Mouse (Mus musculus) hindbrain, embryonic 14.5 days (tissue): ENCODE data around the gene Myo5a. TPM values are rescaled to one million over a fixed set of nuclear protein-coding genes. Genes with fewer than 3 reads are reported as not detected.

Experiments
- ATAC-seq: fragments of 200-750 bp; cut with Nextera tagmentation; 2 replicates; pipeline ENCODE4 v1.8.0; 2017; ENCODE audit warnings: moderate number of reproducible peaks, mild to moderate bottlenecking, moderate TSS enrichment, moderate library complexity; ENCODE audit not compliant: low FRiP score
- DNase-seq: peaks from one replicate; pipeline ENCODE4 v3.0.0-alpha.2; 2015; ENCODE audit warnings: low spot score
- H3K27ac ChIP-seq: fragments of 300-500 bp; sonication (generic); 2 replicates; pipeline ENCODE4 v1.5.1; 2014; ENCODE audit warnings: mild to moderate bottlenecking, moderate library complexity
- H3K27me3 ChIP-seq: fragments of 300-500 bp; sonication (generic); 2 replicates; pipeline ENCODE4 v1.6.1; 2014; ENCODE audit warnings: mild to moderate bottlenecking, low read length, mixed read lengths; ENCODE audit not compliant: control insufficient read depth, insufficient read depth
- H3K36me3 ChIP-seq: fragments of 300-500 bp; sonication (generic); replicated peaks from 2 replicates; pipeline ENCODE4 v1.6.1; 2014; ENCODE audit not compliant: control insufficient read depth, insufficient read depth
- H3K4me1 ChIP-seq: fragments of 300-500 bp; sonication (generic); replicated peaks from 2 replicates; pipeline ENCODE4 v1.6.1; 2014; ENCODE audit warnings: antibody characterized with exemption, low read length, mixed read lengths; ENCODE audit not compliant: control insufficient read depth, insufficient read depth
- H3K4me2 ChIP-seq: fragments of 300-500 bp; sonication (generic); replicated peaks from 2 replicates; pipeline ENCODE4 v1.6.1; 2014; ENCODE audit warnings: mild to moderate bottlenecking, moderate library complexity
- H3K4me3 ChIP-seq: fragments of 300-500 bp; sonication (generic); replicated peaks from 2 replicates; pipeline ENCODE4 v1.5.1; 2014; ENCODE audit warnings: mild to moderate bottlenecking, low read length
- H3K9ac ChIP-seq: fragments of 300-500 bp; sonication (generic); 2 replicates; pipeline ENCODE4 v1.6.1; 2014
- H3K9me3 ChIP-seq: fragments of 300-500 bp; sonication (generic); 2 replicates; pipeline ENCODE4 v1.6.1; 2016; ENCODE audit warnings: low read length; ENCODE audit not compliant: control insufficient read depth
- WGBS: fragments of 180-500 bp; shearing (Covaris S2); extraction: QIAGEN DNeasy Blood & Tissue Kit; methylation state at CpG from one replicate; pipeline ENCODE4 v1.1.7; 2014; 5-methylcytosine and 5-hydroxymethylcytosine counted together
- polyA plus RNA-seq: library from polyadenylated mRNA; unstranded; fragments of >200 nt; fragmentation: Nextera tagmentation; extraction: Ambion mirVana; gene quantifications from 2 replicates; pipeline ENCODE4 v1.2.1, GENCODE M21; 2014

Gene Myo5a
- polyA plus RNA-seq, 1 experiment from 2014 or later, result 58.1 TPM

- no peak for ATAC-seq
- WGBS, result 89% methylated on average over 5 of the region's 5 CpGs
Measured at GRCm38 (mm10) chr9:75055046-75055445, 15.8 kb upstream of the Myo5a start.

DNA sequence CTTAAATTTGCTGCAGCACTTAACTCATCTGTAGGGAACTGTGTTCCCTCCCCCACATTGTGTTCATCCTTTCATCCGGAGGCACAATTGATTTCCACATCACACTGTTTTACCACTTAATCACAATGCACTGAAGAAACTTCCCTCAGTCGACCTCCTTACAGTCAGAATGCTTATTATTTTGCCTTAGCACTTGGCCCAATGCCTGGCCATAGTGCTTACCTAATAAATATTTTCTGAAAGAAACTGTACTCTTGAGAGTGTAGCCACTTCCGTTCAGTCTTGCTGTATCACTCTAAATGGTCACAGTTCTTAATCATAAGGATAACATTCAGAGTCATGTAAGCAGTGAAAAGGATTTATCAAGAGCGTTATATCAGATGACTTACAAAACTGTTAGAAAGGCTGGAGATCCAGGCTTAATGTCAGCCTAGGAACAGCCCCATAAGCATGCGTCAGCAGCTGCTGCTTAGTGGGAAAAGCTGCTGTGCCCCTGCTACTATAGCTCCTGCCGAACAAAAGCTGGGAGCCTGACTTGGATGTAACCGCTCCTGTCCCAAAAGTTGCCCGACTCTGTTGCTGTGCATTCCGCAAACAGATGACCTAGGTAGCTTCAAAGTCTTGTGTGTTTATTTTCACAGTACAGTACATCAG is 6.0 kb upstream of the Myo5a start:
- 0 out of 2 replicates have a peak, but pooled peaks cover under 1% of the 10 kb centered on the region for H3K36me3 ChIP-seq
- WGBS, result 78% methylated on average over 9 of the region's 9 CpGs
- H3K27ac ChIP-seq, result no peak overlapping the region
- no peaks in the 10 kb centered on the region for H3K9me3 ChIP-seq
- H3K4me1 ChIP-seq, result no peaks in the 10 kb centered on the region
- DNase-seq (no peak), ATAC-seq (no peak)
- H3K27me3 ChIP-seq, result no peaks in the 10 kb centered on the region
- no peak overlapping the region for H3K4me3 ChIP-seq
- no peak overlapping the region for H3K4me2 ChIP-seq
- H3K9ac ChIP-seq, result no peak overlapping the region

More at GRCm38 (mm10) chr9:75055046-75055445, 15.8 kb upstream of the Myo5a start:
- no peaks in the 10 kb centered on the region for H3K9me3 ChIP-seq
- H3K4me1 ChIP-seq, result no peaks in the 10 kb centered on the region
- H3K4me2 ChIP-seq, result no peak overlapping the region
- no peak overlapping the region for H3K27ac ChIP-seq
- no peaks in the 10 kb centered on the region for H3K27me3 ChIP-seq
- no peak for DNase-seq
- H3K4me3 ChIP-seq, result no peak overlapping the region
- no peak overlapping the region for H3K9ac ChIP-seq
- H3K36me3 ChIP-seq, result peaks cover 29% of the 10 kb centered on the region

DNA sequence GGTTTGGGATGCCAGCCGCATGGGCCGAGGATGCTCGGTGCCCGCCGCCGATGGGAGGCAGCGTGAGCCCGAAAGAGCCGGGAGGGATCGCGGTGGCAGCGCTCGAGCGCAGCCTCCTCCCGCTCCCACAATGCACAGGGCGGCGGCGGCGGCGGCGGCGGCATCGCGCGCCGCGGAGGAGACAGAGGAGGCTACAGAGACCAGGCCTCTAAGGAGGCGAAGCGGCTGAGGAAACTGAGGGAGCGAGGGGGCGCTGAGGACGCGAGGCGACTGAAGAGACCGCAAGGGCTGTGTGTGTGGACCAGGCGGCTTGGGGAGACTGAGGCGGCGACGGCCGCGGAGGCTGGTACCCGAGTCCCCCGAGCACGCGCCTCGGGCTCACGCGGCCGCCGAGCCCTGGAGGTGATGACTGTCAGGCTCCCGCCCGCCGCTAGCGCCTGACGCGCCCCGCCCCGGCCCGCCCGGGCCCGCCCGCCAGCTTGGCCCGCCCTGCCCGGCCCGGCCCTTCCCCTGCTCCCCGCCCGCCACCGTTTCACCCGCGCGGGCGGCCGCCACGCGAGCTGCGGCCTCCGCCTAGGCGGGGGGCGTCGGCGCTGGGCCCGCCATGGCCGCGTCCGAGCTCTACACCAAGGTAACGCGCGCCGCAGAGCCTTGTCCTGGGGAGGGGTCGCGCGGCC is 352 bp downstream of the Myo5a start:
- H3K4me2 ChIP-seq, result peak overlapping the region; percentile 70
- no peaks in the 10 kb centered on the region for H3K9me3 ChIP-seq
- peak; percentile 81 for DNase-seq
- peak overlapping the region; percentile 94 for H3K9ac ChIP-seq
- H3K36me3 ChIP-seq, result no peaks in the 10 kb centered on the region
- peak; percentile 94 for ATAC-seq
- peak overlapping the region; percentile 73 for H3K4me3 ChIP-seq
- H3K4me1 ChIP-seq, result peaks cover 31% of the 10 kb centered on the region
- H3K27ac ChIP-seq, result peak overlapping the region; percentile 98
- 0% methylated on average over 67 of the region's 92 CpGs for WGBS
- no peaks in the 10 kb centered on the region for H3K27me3 ChIP-seq

DNA sequence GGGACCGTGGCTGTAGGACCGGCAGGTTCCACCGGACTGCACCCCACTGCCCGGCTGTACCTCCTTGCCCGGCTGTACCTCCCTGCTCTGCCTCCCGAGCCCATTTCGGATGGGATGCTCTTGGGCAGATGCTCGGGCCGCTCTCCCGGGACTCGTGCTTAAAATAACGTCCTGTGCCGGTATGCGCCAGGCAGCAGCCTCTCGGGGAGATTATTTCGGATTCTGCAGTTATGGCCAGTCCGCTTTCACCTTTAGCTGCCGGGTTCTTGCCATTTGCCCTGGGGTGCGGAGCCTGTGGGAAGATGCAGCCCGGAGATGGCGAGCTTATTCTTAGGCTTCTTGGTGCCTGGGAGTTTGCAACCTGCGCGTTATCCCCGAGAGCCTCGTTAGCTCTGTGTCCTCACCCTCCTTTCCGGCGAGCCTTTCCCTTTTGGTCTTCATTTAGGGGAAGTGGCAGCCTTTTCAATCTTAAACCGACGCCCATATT is 934 bp downstream of the Myo5a start:
- Histone ChIP-seq H3K9me3 (no peaks in the 10 kb centered on the region), H3K36me3 (no peaks in the 10 kb centered on the region), H3K4me3 (peak overlapping the region; percentile 73), H3K9ac (peak overlapping the region; percentile 94), H3K27me3 (no peaks in the 10 kb centered on the region), H3K4me2 (peak overlapping the region; percentile 70), H3K4me1 (peaks cover 31% of the 10 kb centered on the region), H3K27ac (peak overlapping the region; percentile 98)
- peak; percentile 21; the same call in 1 of the 2 replicates for ATAC-seq
- WGBS, result 1% methylated on average over 29 of the region's 29 CpGs
- peak; percentile 45 for DNase-seq

DNA sequence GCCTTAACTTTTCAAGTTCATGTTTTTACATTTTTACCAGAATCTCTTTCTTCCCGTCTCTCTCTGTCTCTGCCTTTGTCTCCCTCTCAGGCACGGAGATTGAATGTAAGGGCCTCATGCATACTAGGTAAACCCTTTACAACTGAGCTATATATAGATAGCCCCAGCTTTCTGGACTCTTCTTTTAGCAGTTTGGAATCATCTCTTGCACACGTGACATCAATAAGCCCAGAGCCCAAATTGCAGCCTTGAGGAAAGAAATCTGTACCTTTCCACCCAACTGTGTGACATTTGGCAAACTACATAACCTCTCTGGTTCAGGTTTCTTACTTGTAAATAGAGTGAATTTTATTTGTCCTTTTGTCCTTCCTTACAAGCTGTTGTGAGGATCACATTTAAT is 1.5 kb downstream of the Myo5a start:
- ATAC-seq (no peak), DNase-seq (no peak)
- 6% methylated on average over 3 of the region's 3 CpGs for WGBS
- H3K27me3 ChIP-seq, result no peaks in the 10 kb centered on the region
- H3K9me3 ChIP-seq, result no peaks in the 10 kb centered on the region
- H3K4me1 ChIP-seq, result peaks cover 31% of the 10 kb centered on the region
- peak overlapping the region; percentile 70 for H3K4me2 ChIP-seq
- H3K36me3 ChIP-seq, result no peaks in the 10 kb centered on the region
- H3K4me3 ChIP-seq, result peak overlapping the region; percentile 73
- H3K27ac ChIP-seq, result peak overlapping the region; percentile 98
- H3K9ac ChIP-seq, result peak overlapping the region; percentile 94

GRCm38 (mm10) chr9:75077191-75077590 is 6.4 kb downstream of the Myo5a start:
- ATAC-seq (no peak), DNase-seq (no peak)
- Histone ChIP-seq H3K9me3 (no peaks in the 10 kb centered on the region), H3K27ac (no peak overlapping the region), H3K4me2 (no peak overlapping the region), H3K4me1 (peaks cover 25% of the 10 kb centered on the region), H3K4me3 (no peak overlapping the region), H3K36me3 (no peaks in the 10 kb centered on the region), H3K27me3 (no peaks in the 10 kb centered on the region), H3K9ac (no peak overlapping the region)

DNA sequence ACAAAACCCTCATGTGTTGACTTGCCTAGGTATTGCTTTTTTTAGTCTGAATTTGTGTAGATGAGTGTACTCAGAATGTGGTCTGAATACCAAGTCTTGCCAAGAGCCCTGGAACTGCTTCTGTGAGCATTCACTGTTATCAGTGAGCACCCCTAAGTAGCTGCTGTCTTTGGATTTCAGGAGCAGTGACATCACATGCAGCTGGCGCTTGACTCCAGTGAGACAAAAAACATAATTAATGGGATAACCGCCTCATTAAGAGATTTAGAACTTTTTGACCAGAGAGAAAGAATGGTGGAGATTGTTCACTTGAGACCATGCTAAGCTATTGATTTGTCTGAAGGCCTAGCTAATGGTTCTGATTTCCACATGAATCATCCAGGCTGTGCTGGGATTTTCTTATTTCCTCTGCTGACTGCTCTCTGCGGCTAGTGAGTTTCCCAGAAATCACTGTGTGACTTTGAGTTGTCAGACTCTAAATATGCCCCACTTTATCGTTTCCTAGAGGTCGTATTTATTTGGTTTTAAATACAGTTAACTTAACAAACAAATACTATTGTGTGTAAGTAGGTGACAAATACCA is 14.5 kb downstream of the Myo5a start:
- no peaks in the 10 kb centered on the region for H3K4me1 ChIP-seq
- H3K9ac ChIP-seq, result no peak overlapping the region
- 57% methylated on average over 5 of the region's 5 CpGs for WGBS
- DNase-seq, result no peak
- no peak overlapping the region for H3K4me2 ChIP-seq
- peak overlapping the region; percentile 14; the same call in 1 of the 2 replicates for H3K27ac ChIP-seq
- H3K9me3 ChIP-seq, result no peaks in the 10 kb centered on the region
- peak; percentile 53; the same call in 1 of the 2 replicates for ATAC-seq
- no peaks in the 10 kb centered on the region for H3K36me3 ChIP-seq
- no peak overlapping the region for H3K4me3 ChIP-seq
- H3K27me3 ChIP-seq, result no peaks in the 10 kb centered on the region

DNA sequence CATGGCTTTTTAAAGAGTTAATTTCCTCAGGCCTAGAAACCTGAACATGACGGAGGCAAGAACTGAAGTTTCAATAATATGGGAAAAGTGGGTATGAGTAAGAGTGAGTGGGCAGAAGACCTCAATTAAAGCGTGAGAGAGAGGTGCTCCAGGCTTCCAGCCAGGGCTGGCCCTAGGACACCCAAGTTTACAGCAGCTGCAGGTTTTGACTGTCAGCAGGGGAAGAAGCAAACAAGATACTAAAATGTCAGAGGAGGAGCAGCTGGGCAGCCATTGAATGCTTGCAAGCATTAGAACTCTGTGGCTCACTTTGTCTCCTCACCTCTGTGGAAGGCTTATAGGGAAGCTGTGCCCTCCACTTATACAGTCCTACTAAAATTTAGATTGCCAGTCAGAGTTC is 17.0 kb downstream of the Myo5a start:
- Histone ChIP-seq H3K27me3 (no peaks in the 10 kb centered on the region), H3K9me3 (no peaks in the 10 kb centered on the region), H3K4me2 (no peak overlapping the region), H3K36me3 (no peaks in the 10 kb centered on the region), H3K9ac (no peak overlapping the region), H3K27ac (no peak overlapping the region), H3K4me3 (no peak overlapping the region), H3K4me1 (no peaks in the 10 kb centered on the region)
- 57% methylated on average over 2 of the region's 2 CpGs for WGBS
- no peak for ATAC-seq
- no peak for DNase-seq

GRCm38 (mm10) chr9:75089285-75089684 is 18.5 kb downstream of the Myo5a start:
- Histone ChIP-seq H3K27me3 (no peaks in the 10 kb centered on the region), H3K4me1 (no peaks in the 10 kb centered on the region), H3K4me2 (no peak overlapping the region), H3K9ac (no peak overlapping the region), H3K4me3 (no peak overlapping the region), H3K36me3 (no peaks in the 10 kb centered on the region), H3K9me3 (no peaks in the 10 kb centered on the region), H3K27ac (no peak overlapping the region)
- WGBS, result 80% methylated on average over 3 of the region's 3 CpGs
- no peak for ATAC-seq
- no peak for DNase-seq
